Comparison of ENCODE assay signal across 13 mouse cellular contexts in genomic region chr4:77644435-77644834, GRCm38 (mm10).
DNase-seq lines count a peak whose midpoint lies in the region; ATAC-seq and TF ChIP-seq lines count a peak whose summit lies in the region.
"Had no signal": no experiment of that assay in that cellular context is flagged by ENCODE, and none has a peak within 500 bp of the region (broad histone marks: within the 10 kb centered on the region; RNA-seq: fewer than 3 reads in every experiment).

No protein-coding gene starts in this region.

- H3K4me1 ChIP-seq in hindbrain, postnatal 0 days (ENCODE audit: insufficient read depth, low read length), result no peaks in the 10 kb centered on the region
- H3K4me1 ChIP-seq in hindbrain, embryonic 16.5 days (ENCODE audit: control insufficient read depth, insufficient read depth, low read depth, low read length), result no peaks in the 10 kb centered on the region
- no peaks in the 10 kb centered on the region for H3K4me1 ChIP-seq in midbrain, embryonic 14.5 days (ENCODE audit: control insufficient read depth, insufficient read depth, low read length)
- H3K4me1 ChIP-seq in midbrain, embryonic 15.5 days, result no peaks in the 10 kb centered on the region; the same call in 1 of the 2 replicates
- no peaks in the 10 kb centered on the region for H3K4me1 ChIP-seq in liver, postnatal 0 days (ENCODE audit: insufficient read depth)
- H3K4me1 ChIP-seq: heart, embryonic 15.5 days; limb, embryonic 13.5 days; neural tube, embryonic 12.5 days had no signal

- H3K4me3 ChIP-seq in hindbrain, postnatal 0 days (ENCODE audit: low read length), result no peak overlapping the region
- H3K4me3 ChIP-seq in hindbrain, embryonic 16.5 days (ENCODE audit: low read length), result no peak overlapping the region
- no peak overlapping the region for H3K4me3 ChIP-seq in midbrain, embryonic 14.5 days (replicated peaks; ENCODE audit: low read depth, low read length)
- no peak overlapping the region for H3K4me3 ChIP-seq in midbrain, embryonic 15.5 days
- no peak overlapping the region for H3K4me3 ChIP-seq in liver, postnatal 0 days (ENCODE audit: low read depth, low read length)
- H3K4me3 ChIP-seq: heart, embryonic 15.5 days; limb, embryonic 13.5 days; neural tube, embryonic 12.5 days had no signal

- H3K9me3 ChIP-seq in hindbrain, postnatal 0 days (ENCODE audit: low read length), result no peaks in the 10 kb centered on the region
- H3K9me3 ChIP-seq in hindbrain, embryonic 16.5 days (ENCODE audit: control insufficient read depth, low read length), result no peaks in the 10 kb centered on the region
- H3K9me3 ChIP-seq in midbrain, embryonic 14.5 days (ENCODE audit: control insufficient read depth, low read length), result no peaks in the 10 kb centered on the region
- H3K9me3 ChIP-seq in midbrain, embryonic 15.5 days, result no peaks in the 10 kb centered on the region
- no peaks in the 10 kb centered on the region for H3K9me3 ChIP-seq in liver, postnatal 0 days (ENCODE audit: low read length)
- H3K9me3 ChIP-seq: heart, embryonic 15.5 days; limb, embryonic 13.5 days; neural tube, embryonic 12.5 days had no signal

- H3K27me3 ChIP-seq in hindbrain, postnatal 0 days (ENCODE audit: insufficient read depth, low read length), result no peaks in the 10 kb centered on the region
- H3K27me3 ChIP-seq in hindbrain, embryonic 16.5 days (replicated peaks; ENCODE audit: control insufficient read depth, insufficient read depth, low read length), result no peaks in the 10 kb centered on the region
- no peaks in the 10 kb centered on the region for H3K27me3 ChIP-seq in midbrain, embryonic 14.5 days (ENCODE audit: control insufficient read depth, insufficient read depth, low read length)
- H3K27me3 ChIP-seq in midbrain, embryonic 15.5 days (replicated peaks), result no peaks in the 10 kb centered on the region
- H3K27me3 ChIP-seq in liver, postnatal 0 days (ENCODE audit: insufficient read depth, low read length), result no peaks in the 10 kb centered on the region
- H3K27me3 ChIP-seq: heart, embryonic 15.5 days; limb, embryonic 13.5 days; neural tube, embryonic 12.5 days had no signal

- no peak overlapping the region for H3K4me2 ChIP-seq in hindbrain, postnatal 0 days (ENCODE audit: low read depth, low read length)
- no peak overlapping the region for H3K4me2 ChIP-seq in hindbrain, embryonic 16.5 days (ENCODE audit: low read length)
- H3K4me2 ChIP-seq in midbrain, embryonic 14.5 days (ENCODE audit: low read length), result no peak overlapping the region
- H3K4me2 ChIP-seq in midbrain, embryonic 15.5 days, result no peak overlapping the region
- no peak overlapping the region for H3K4me2 ChIP-seq in liver, postnatal 0 days (ENCODE audit: low read depth, low read length)
- H3K4me2 ChIP-seq: heart, embryonic 15.5 days; limb, embryonic 13.5 days; neural tube, embryonic 12.5 days had no signal

- no peak for TF ChIP-seq EP300 in liver, postnatal 0 days (IDR thresholded peaks at IDR 0.05; ENCODE audit: low read depth)

- TF ChIP-seq CTCF in hindbrain, postnatal 0 days (IDR thresholded peaks at IDR 0.05; ENCODE audit: low read depth), result peak; percentile 51
- no peak for TF ChIP-seq CTCF in liver, postnatal 0 days (IDR thresholded peaks at IDR 0.05; ENCODE audit: low read depth)

- H3K27ac ChIP-seq in hindbrain, postnatal 0 days, result no peak overlapping the region
- H3K27ac ChIP-seq in hindbrain, embryonic 16.5 days (ENCODE audit: low read depth, low read length), result no peak overlapping the region
- H3K27ac ChIP-seq in midbrain, embryonic 14.5 days (replicated peaks; ENCODE audit: low read depth, low read length), result no peak overlapping the region
- no peak overlapping the region for H3K27ac ChIP-seq in midbrain, embryonic 15.5 days
- H3K27ac ChIP-seq in liver, postnatal 0 days (ENCODE audit: low read depth), result no peak overlapping the region
- H3K27ac ChIP-seq: heart, embryonic 15.5 days; limb, embryonic 13.5 days; neural tube, embryonic 12.5 days had no signal

- ATAC-seq in hindbrain, postnatal 0 days, result no peak
- no peak for ATAC-seq in hindbrain, embryonic 16.5 days
- no peak for ATAC-seq in midbrain, embryonic 14.5 days (ENCODE audit: low FRiP score, low TSS enrichment)
- ATAC-seq in midbrain, embryonic 15.5 days (replicated peaks), result no peak
- ATAC-seq in liver, postnatal 0 days, result no peak

- H3K36me3 ChIP-seq in hindbrain, postnatal 0 days (ENCODE audit: insufficient read depth, low read length), result no peaks in the 10 kb centered on the region
- H3K36me3 ChIP-seq in hindbrain, embryonic 16.5 days (ENCODE audit: control insufficient read depth, insufficient read depth, low read length), result no peaks in the 10 kb centered on the region
- no peaks in the 10 kb centered on the region for H3K36me3 ChIP-seq in midbrain, embryonic 14.5 days (ENCODE audit: control insufficient read depth, insufficient read depth, low read length)
- H3K36me3 ChIP-seq in midbrain, embryonic 15.5 days (replicated peaks), result no peaks in the 10 kb centered on the region
- no peaks in the 10 kb centered on the region for H3K36me3 ChIP-seq in liver, postnatal 0 days (replicated peaks; ENCODE audit: insufficient read depth, low read length)
- H3K36me3 ChIP-seq: heart, embryonic 15.5 days; limb, embryonic 13.5 days; neural tube, embryonic 12.5 days had no signal

- H3K9ac ChIP-seq in hindbrain, postnatal 0 days (replicated peaks; ENCODE audit: low read length), result no peak overlapping the region
- H3K9ac ChIP-seq in hindbrain, embryonic 16.5 days (ENCODE audit: low read depth, low read length), result no peak overlapping the region
- no peak overlapping the region for H3K9ac ChIP-seq in midbrain, embryonic 14.5 days (replicated peaks; ENCODE audit: low read length)
- H3K9ac ChIP-seq in midbrain, embryonic 15.5 days, result no peak overlapping the region
- no peak overlapping the region for H3K9ac ChIP-seq in liver, postnatal 0 days (replicated peaks)
- H3K9ac ChIP-seq: heart, embryonic 15.5 days; limb, embryonic 13.5 days; neural tube, embryonic 12.5 days had no signal

- DNase-seq in cerebellum, adult 18-20 months, result peak; percentile 5 to 14
- DNase-seq in cerebellum, adult 9-11 months, result no peak
- DNase-seq in hindbrain, postnatal 0 days (ENCODE audit: low spot score), result peak; percentile 42
- DNase-seq in midbrain, embryonic 14.5 days, result peak; percentile 47
- peak; percentile 42 for DNase-seq in layer of hippocampus, adult 9-10 months (ENCODE audit: low spot score)
- no peak for DNase-seq in liver, postnatal 0 days
- DNase-seq: B cell, adult 2 months; embryo, embryonic 11 days had no signal

Comparison
In these comparisons a context has a peak if more than half of its experiments do, and no peak if none do; other contexts are left out.
1. DNase-seq: peak in cerebellum, adult 18-20 months (2 of 2), hindbrain, postnatal 0 days (single experiment), midbrain, embryonic 14.5 days (single experiment) and layer of hippocampus, adult 9-10 months (single experiment); none in cerebellum, adult 9-11 months (single experiment) and liver, postnatal 0 days (single experiment).